Mouse (Mus musculus) embryonic fibroblast, embryonic 13.5 days (primary cell): ENCODE results near the gene Trove2.

ENCODE experiments used
- CTCF ChIP-seq: IDR thresholded peaks from 2 replicates; pipeline ENCODE4 v1.5.1; 2011; ENCODE audit warnings: mild to moderate bottlenecking, control low read depth, low read length, moderate library complexity, borderline replicate concordance; ENCODE audit not compliant: insufficient read depth
- POLR2A ChIP-seq: IDR thresholded peaks from 2 replicates; pipeline ENCODE4 v1.6.1; 2011; ENCODE audit warnings: low read depth, mild to moderate bottlenecking, control low read depth, low read length, moderate library complexity

GRCm38 (mm10) chr1:143730899-143731298 lies 46.0 kb downstream of the Trove2 start:
- TF ChIP-seq CTCF (0 out of 2 replicates have a peak, but pooled peaks have one; percentile 2), POLR2A (no peak)
